Mouse (Mus musculus): ENCODE results near the gene Inpp5e. TPM values are rescaled to one million over a fixed set of nuclear protein-coding genes. Genes with fewer than 3 reads are reported as not detected.

Gene Inpp5e
- 10.3 and 21.1 TPM in 2 replicates for polyA plus RNA-seq (2012; ENCODE audit: low replicate concordance)

DNA sequence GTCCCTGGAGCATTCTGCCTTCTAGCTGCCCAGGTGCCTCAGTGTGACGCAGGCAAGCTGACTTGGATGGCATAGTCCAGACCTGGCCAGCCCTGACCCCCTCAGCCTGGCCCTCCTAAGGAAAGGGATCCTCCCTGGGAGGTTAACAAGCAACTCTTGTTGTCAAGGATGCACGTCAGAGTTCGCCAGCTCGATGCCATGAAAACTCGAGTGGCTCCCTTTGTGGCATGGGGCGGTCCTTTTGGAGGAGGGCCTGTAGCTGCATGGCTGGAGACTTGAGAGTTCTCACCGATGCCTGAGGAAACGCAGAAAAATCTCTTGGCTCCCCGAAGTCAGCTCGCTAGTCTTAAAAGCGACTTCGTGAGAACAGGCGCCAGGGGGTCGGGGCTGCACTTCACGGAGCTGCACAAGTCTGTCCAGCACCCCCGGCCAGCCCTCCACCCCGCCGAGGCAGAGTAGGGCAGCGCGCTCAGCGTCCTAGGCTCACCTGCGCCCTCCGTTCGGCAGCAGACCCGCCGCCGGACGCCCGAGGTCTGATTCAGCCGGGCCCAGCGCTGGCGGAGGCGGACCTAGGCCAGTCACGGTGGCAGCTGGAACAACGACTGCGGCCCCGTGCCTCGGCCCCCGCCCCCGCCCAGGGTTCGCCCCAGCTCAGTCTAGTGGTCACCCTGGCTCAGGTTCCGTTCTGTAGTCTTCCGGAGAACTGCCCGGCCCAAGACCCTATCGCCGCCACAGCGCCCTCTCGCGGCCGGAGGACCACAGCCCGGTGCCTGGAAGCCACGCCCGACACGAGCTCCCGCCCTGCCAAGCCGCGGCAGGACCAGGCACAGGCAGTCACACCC is at the start of gene Inpp5e:
Gene Inpp5e (minus strand): TSS at position 689 of the 842 bp plus-strand sequence.

DNA sequence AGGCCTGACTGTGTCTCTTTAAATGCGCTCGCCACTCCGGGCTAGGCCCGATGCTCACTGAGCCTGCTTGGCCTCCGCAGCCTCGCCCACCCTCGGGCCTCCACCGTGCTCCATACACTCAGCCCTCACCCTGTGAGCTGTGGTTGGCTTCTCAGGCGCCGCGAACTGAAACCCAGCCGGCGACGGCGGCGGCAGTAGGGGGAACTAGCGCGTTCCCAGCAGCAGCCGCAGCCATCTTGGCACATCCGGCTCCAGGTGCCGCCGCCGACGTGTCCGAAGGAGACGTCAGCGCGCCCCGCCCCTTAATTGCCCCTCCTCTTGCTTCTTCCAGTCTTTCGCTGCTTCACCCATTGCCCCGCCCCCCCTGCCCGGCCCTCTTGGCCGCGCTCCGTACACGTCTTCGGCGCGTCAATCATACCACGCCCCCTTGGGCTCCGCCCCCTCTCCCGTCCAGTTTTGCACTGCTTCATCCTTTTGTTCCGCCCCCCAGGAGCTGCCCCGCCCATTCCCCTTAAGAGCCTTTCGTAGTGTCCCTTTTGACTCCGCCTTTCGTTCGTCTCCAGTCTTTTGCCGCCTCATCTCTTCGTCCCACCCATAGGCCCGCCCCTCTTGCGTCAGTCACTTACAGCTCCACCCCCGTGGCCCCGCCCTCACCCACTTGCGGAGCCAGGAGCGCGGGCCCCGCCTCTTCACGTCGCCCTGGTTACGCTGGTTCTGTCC is 36.1 kb upstream of the Inpp5e start, which contains the start of gene Sec16a:
Gene Sec16a (minus strand): TSS at position 271 of the 720 bp plus-strand sequence.

DNA sequence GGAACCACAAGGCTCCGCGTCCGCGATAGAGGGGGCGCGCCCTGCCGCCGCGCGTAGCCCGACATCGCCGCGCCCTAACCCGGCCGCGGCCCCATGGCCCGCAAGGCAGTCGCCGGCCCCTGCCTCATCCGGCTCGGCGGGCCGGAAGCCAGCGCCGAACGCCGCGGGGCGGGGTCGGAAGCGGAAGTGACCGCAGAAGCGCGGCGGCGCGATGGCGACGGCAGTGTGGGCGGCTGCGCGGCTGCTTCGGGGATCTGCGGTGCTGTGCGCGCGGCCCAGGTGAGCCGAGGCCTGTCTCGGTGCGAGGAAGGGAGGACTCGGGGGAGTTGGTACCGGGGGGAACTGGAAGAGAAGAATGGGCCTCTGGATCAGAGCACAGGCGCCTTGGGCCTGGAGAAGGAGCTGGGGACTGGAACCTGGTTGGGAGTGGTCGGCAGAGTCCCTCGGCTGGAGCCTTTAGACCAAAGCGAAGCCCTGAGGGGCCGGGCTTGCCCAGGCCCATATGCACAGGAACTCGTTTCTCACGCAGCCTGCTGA is 19.8 kb downstream of the Inpp5e start, which contains the start of the genes Entr1 and Pmpca:
Gene Entr1 (minus strand): TSS at position 163 of the 537 bp plus-strand sequence.
Gene Pmpca (plus strand): TSS at position 186 of the 537 bp plus-strand sequence.

GRCm38 (mm10) chr2:26380131-26380771 is 28.8 kb downstream of the Inpp5e start, which contains the start of gene Snapc4:
Gene Snapc4 (minus strand): TSS chr2:26380653.

GRCm38 (mm10) chr2:26360772-26361171 is 48.2 kb downstream of the Inpp5e start, which contains the start of gene Card9:
Gene Card9 (minus strand): TSS chr2:26360918.

DNA sequence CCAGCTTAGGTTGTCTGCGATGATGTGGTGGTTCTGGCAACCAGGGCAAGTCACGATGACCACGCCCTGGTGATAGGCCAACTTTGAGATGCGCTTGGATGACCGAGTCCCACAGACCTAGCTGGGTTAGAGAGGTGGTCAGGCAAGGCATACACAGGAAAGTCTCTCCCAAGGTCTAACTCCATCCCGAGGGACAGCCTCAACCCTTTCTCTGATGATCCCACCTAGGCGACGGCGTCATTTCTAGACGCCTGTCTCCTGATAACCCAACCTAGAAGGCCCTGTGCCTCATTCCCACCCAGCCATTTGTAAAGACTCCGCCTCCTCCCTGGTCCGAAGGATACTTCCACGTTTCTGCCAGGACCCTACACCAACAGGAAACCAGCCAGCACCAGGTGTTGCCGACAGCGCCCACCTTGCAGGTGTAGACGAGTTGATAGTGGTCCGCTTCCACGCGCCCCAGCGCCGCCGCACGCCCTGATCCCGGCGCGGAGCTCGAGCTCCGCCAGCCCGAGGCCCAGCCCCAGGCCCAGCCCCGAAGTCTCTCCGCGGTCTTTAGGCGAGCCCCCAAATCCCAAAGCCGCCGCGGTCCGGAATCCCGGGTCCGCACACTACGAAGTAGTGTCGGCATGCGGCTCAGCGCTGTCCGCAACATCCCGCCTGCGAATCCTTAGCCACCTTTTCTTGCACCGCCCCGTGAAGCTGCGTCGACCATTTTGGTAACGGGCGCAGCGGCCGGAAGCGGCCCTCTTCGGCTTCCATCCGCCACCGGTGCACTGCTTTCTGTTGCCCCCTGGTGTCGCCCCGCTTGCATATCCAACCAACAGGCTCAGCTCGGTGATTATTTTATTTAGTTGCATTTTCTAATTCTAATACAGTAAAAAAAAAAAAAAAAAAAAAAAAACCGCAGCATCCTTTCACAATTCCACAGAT is 57.4 kb downstream of the Inpp5e start, which contains the start of gene Dnlz:
Gene Dnlz (minus strand): TSS at position 753 of the 933 bp plus-strand sequence.

Other genes with a start within 250 kb of the Inpp5e start
- gene Lhx3, start 200.9 kb downstream of the Inpp5e start, polyA plus RNA-seq (2012; ENCODE audit: low replicate concordance): 0.14 TPM in 1 of 2 replicates, not detected in the other
- gene Qsox2, start 171.7 kb downstream of the Inpp5e start, polyA plus RNA-seq (2012; ENCODE audit: low replicate concordance): 3.5 and 14.7 TPM in 2 replicates
- gene Ccdc187, start 114.6 kb downstream of the Inpp5e start, polyA plus RNA-seq (2012; ENCODE audit: low replicate concordance): not detected in 2 replicates
- 8.0 and 8.7 TPM in 2 replicates for gene Gpsm1, start 93.7 kb downstream of the Inpp5e start, polyA plus RNA-seq (2012; ENCODE audit: low replicate concordance)
- gene Dnlz, start 57.1 kb downstream of the Inpp5e start, polyA plus RNA-seq (2012; ENCODE audit: low replicate concordance): 17.7 and 19.6 TPM in 2 replicates
- gene Card9, start 48.3 kb downstream of the Inpp5e start, polyA plus RNA-seq (2012; ENCODE audit: low replicate concordance): 1.6 and 4.7 TPM in 2 replicates
- gene Snapc4, start 28.6 kb downstream of the Inpp5e start, polyA plus RNA-seq (2012; ENCODE audit: low replicate concordance): 52.8 and 60.5 TPM in 2 replicates
- gene Entr1, start 19.9 kb downstream of the Inpp5e start, polyA plus RNA-seq (2012; ENCODE audit: low replicate concordance): 69.4 and 76.1 TPM in 2 replicates
- 239 and 527 TPM in 2 replicates for gene Pmpca, start 19.9 kb downstream of the Inpp5e start, polyA plus RNA-seq (2012; ENCODE audit: low replicate concordance)
- 10.3 and 27.4 TPM in 2 replicates for gene Sec16a, start 36.0 kb upstream of the Inpp5e start, polyA plus RNA-seq (2012; ENCODE audit: low replicate concordance)
- 26.2 and 30.1 TPM in 2 replicates for gene Notch1, start 107.5 kb upstream of the Inpp5e start, polyA plus RNA-seq (2012; ENCODE audit: low replicate concordance)
- 74.0 and 92.7 TPM in 2 replicates for gene Egfl7, start 170.8 kb upstream of the Inpp5e start, polyA plus RNA-seq (2012; ENCODE audit: low replicate concordance)
- not detected in 2 replicates for gene Gm20532, start 177.4 kb upstream of the Inpp5e start, polyA plus RNA-seq (2012; ENCODE audit: low replicate concordance)
- gene Agpat2, start 195.2 kb upstream of the Inpp5e start, polyA plus RNA-seq (2012; ENCODE audit: low replicate concordance): 8.1 and 10.0 TPM in 2 replicates
- gene Fam69b, start 219.3 kb upstream of the Inpp5e start, polyA plus RNA-seq (2012; ENCODE audit: low replicate concordance): not detected in 2 replicates

All from leukemia stem cell, adult 10-12 weeks (primary cell).